In genomic region chr15:61098519-61098918, GRCm38 (mm10) we compare ENCODE assay signal across 21 mouse cellular contexts.
DNase-seq lines count a peak whose midpoint lies in the region; ATAC-seq and TF ChIP-seq lines count a peak whose summit lies in the region.
"Had no signal": no experiment of that assay in that cellular context is flagged by ENCODE, and none has a peak within 500 bp of the region (broad histone marks: within the 10 kb centered on the region; RNA-seq: fewer than 3 reads in every experiment).

No protein-coding gene starts in this region.

- peak; percentile 71 for ATAC-seq in intestine, embryonic 16.5 days
- ATAC-seq in intestine, embryonic 15.5 days: no peak
- no peak for ATAC-seq in liver, embryonic 12.5 days
- ATAC-seq in intestine, postnatal 0 days: peak; percentile 77; the same call in 1 of the 2 replicates
- ATAC-seq: activated CD4-positive, CD25-positive, alpha-beta regulatory T cell, adult 4 months; CD4-positive, CD25-positive, alpha-beta regulatory T cell, adult 4 months; Patski had no signal

- H3K4me1 ChIP-seq in intestine, embryonic 16.5 days (ENCODE audit: control insufficient read depth, insufficient read depth, low read length): no peaks in the 10 kb centered on the region
- no peaks in the 10 kb centered on the region for H3K4me1 ChIP-seq in intestine, embryonic 15.5 days (replicated peaks)
- peaks cover 13% of the 10 kb centered on the region for H3K4me1 ChIP-seq in liver, adult 2 months (ENCODE audit: control insufficient read depth, insufficient read depth, low read length)
- no peaks in the 10 kb centered on the region for H3K4me1 ChIP-seq in liver, embryonic 12.5 days
- no peaks in the 10 kb centered on the region for H3K4me1 ChIP-seq in intestine, postnatal 0 days (replicated peaks; ENCODE audit: control insufficient read depth, insufficient read depth, low read length)

- no peak overlapping the region for H3K27ac ChIP-seq in intestine, embryonic 16.5 days (ENCODE audit: low read length)
- no peak overlapping the region for H3K27ac ChIP-seq in intestine, embryonic 15.5 days
- H3K27ac ChIP-seq in liver, adult 2 months (replicated peaks; ENCODE audit: insufficient read depth, low read depth, low read length): no peak overlapping the region
- H3K27ac ChIP-seq in liver, embryonic 12.5 days: no peak overlapping the region
- H3K27ac ChIP-seq in intestine, postnatal 0 days (ENCODE audit: low read depth, low read length): no peak overlapping the region

- no peak overlapping the region for H3K4me2 ChIP-seq in intestine, embryonic 16.5 days (ENCODE audit: low read depth, low read length)
- H3K4me2 ChIP-seq in intestine, embryonic 15.5 days (replicated peaks): no peak overlapping the region
- H3K4me2 ChIP-seq in liver, embryonic 12.5 days: no peak overlapping the region
- no peak overlapping the region for H3K4me2 ChIP-seq in intestine, postnatal 0 days (replicated peaks; ENCODE audit: low read depth)

- TF ChIP-seq CTCF in liver, adult 2 months (IDR thresholded peaks at IDR 0.05; ENCODE audit: low read depth, low read length): no peak
- TF ChIP-seq CTCF in intestine, postnatal 0 days (IDR thresholded peaks at IDR 0.05; ENCODE audit: low read depth): no peak

- no peaks in the 10 kb centered on the region for H3K9me3 ChIP-seq in intestine, embryonic 16.5 days (ENCODE audit: control insufficient read depth, low read length)
- H3K9me3 ChIP-seq in intestine, embryonic 15.5 days: no peaks in the 10 kb centered on the region
- H3K9me3 ChIP-seq in liver, embryonic 12.5 days (replicated peaks): no peaks in the 10 kb centered on the region
- H3K9me3 ChIP-seq in intestine, postnatal 0 days (ENCODE audit: control insufficient read depth): no peaks in the 10 kb centered on the region
- H3K9me3 ChIP-seq: G1E had no signal

- H3K27me3 ChIP-seq in intestine, embryonic 16.5 days (replicated peaks; ENCODE audit: control insufficient read depth, insufficient read depth, low read length): no peaks in the 10 kb centered on the region
- no peaks in the 10 kb centered on the region for H3K27me3 ChIP-seq in intestine, embryonic 15.5 days (replicated peaks)
- H3K27me3 ChIP-seq in liver, adult 2 months (ENCODE audit: control insufficient read depth, insufficient read depth, low read length): no peaks in the 10 kb centered on the region
- H3K27me3 ChIP-seq in liver, embryonic 12.5 days (replicated peaks): no peaks in the 10 kb centered on the region
- H3K27me3 ChIP-seq in intestine, postnatal 0 days (replicated peaks; ENCODE audit: control insufficient read depth, insufficient read depth, low read length): no peaks in the 10 kb centered on the region
- H3K27me3 ChIP-seq: CH12.LX, Patski had no signal

- no peak overlapping the region for H3K9ac ChIP-seq in intestine, embryonic 16.5 days (ENCODE audit: low read depth, low read length)
- no peak overlapping the region for H3K9ac ChIP-seq in intestine, embryonic 15.5 days
- no peak overlapping the region for H3K9ac ChIP-seq in liver, adult 2 months (ENCODE audit: low read depth, low read length)
- no peak overlapping the region for H3K9ac ChIP-seq in liver, embryonic 12.5 days
- no peak overlapping the region for H3K9ac ChIP-seq in intestine, postnatal 0 days (ENCODE audit: low read depth, low read length)

- DNase-seq in liver, adult 2 months (ENCODE audit: extremely low read depth, low read depth, low spot score): peak; percentile 83
- no peak for DNase-seq in gastrocnemius, adult 18-20 months (ENCODE audit: low spot score)
- DNase-seq: adrenal gland, adult 2 months; adrenal gland, adult 8-10 months; adrenal gland, postnatal 10 days; adrenal gland, postnatal 14 days; adrenal gland, postnatal 25 days; adrenal gland, postnatal 36 days; B cell, adult 2 months; cerebellum, adult 11 months; cerebellum, adult 11-12 months; cerebellum, adult 18-20 months had no signal

- H3K79me2 ChIP-seq in liver, adult 2 months (ENCODE audit: control insufficient read depth, insufficient read depth, low read length): no peaks in the 10 kb centered on the region

- H3K36me3 ChIP-seq in intestine, embryonic 16.5 days (ENCODE audit: control insufficient read depth, insufficient read depth, low read length): no peaks in the 10 kb centered on the region
- H3K36me3 ChIP-seq in intestine, embryonic 15.5 days: no peaks in the 10 kb centered on the region
- H3K36me3 ChIP-seq in liver, adult 2 months (ENCODE audit: control insufficient read depth, insufficient read depth, low read length): no peaks in the 10 kb centered on the region
- no peaks in the 10 kb centered on the region for H3K36me3 ChIP-seq in liver, embryonic 12.5 days
- no peaks in the 10 kb centered on the region for H3K36me3 ChIP-seq in intestine, postnatal 0 days (ENCODE audit: control insufficient read depth, insufficient read depth)
- H3K36me3 ChIP-seq: G1E had no signal

- no peak overlapping the region for H3K4me3 ChIP-seq in intestine, embryonic 16.5 days (ENCODE audit: low read length)
- no peak overlapping the region for H3K4me3 ChIP-seq in intestine, embryonic 15.5 days (replicated peaks)
- no peak overlapping the region for H3K4me3 ChIP-seq in liver, adult 2 months (ENCODE audit: insufficient read depth, low read depth, low read length)
- H3K4me3 ChIP-seq in liver, embryonic 12.5 days: no peak overlapping the region
- H3K4me3 ChIP-seq in intestine, postnatal 0 days (ENCODE audit: low read depth, low read length): no peak overlapping the region

- TF ChIP-seq POLR2A in liver, adult 2 months (IDR thresholded peaks at IDR 0.05; ENCODE audit: extremely low read depth, insufficient read depth, low read length): no peak

Comparison
In these comparisons a context has a peak if more than half of its experiments do, and no peak if none do; other contexts are left out.
1. ATAC-seq: peak in intestine, embryonic 16.5 days (single experiment) and intestine, postnatal 0 days (single experiment); none in intestine, embryonic 15.5 days (single experiment) and liver, embryonic 12.5 days (single experiment).